Mouse (Mus musculus): ENCODE data around the gene Rpl19.
A peak's percentile ranks its signal among the peaks of the same experiment; 100 is the strongest.

Gene Rpl19

GRCm38 (mm10) chr11:98026570-98027296, at the start of gene Rpl19:
Gene Rpl19, plus strand, starts transcription at chr11:98026710.
- DNase-seq (ENCODE audit: low spot score in 2 of 2), result peak; percentile 82 to 84

DNA sequence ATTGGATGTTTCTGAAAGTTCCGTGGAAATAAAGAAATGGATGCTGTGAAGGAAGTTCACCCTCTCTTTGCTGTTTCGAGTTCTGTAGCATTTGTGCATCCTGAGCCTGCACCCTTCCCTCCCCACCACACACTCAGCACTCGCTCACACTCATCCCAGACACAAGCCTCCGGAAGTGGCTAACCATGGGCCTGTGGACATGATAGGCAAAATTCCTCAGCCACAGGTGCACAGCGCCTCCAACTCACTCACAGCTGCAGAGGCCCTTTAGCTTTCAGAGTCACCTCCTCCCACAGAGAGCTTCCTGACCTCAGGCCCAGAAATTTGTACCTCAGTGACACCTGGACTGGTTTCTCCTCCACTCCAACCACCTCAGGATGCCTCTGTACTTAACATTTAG, 48.7 kb upstream of the Rpl19 start:
- DNase-seq (ENCODE audit: low spot score in 2 of 2), result no peak

- DNase-seq (ENCODE audit: low spot score in 2 of 2), result no peak
Measured at GRCm38 (mm10) chr11:97978392-97978791, 48.1 kb upstream of the Rpl19 start.

DNA sequence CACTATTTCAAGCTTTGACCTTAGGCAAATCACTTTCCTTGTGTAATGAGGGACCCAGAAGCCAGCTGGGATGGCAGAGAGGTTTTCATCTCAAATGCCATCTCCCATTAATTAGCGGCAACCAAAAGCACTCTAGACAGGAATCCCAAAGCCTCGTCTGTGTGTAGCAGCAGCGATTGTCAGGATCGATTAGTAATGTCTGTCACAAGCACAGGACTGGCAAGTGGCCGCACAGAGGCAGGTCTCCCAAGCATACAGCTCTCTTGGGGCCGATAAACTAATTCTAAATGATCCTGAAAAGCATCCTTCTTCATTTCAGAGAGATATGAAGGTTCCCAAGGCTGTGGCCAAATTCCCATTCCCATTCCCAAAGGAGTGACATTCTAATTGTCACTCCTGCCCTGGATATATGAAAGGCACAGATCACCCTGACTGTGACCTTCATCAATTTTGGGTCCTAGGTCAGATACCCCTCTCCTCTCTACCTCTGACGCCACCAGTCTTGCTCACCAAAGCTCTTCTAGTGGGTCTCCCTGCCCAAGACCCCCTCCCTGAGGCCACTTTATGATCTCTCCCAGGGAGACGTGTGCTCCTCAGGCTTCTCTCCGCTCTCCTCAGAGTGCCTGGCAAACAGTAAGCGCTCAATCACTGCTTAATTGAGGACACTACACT, 46.5 kb upstream of the Rpl19 start:
- no peak for DNase-seq (ENCODE audit: low spot score in 2 of 2)

DNA sequence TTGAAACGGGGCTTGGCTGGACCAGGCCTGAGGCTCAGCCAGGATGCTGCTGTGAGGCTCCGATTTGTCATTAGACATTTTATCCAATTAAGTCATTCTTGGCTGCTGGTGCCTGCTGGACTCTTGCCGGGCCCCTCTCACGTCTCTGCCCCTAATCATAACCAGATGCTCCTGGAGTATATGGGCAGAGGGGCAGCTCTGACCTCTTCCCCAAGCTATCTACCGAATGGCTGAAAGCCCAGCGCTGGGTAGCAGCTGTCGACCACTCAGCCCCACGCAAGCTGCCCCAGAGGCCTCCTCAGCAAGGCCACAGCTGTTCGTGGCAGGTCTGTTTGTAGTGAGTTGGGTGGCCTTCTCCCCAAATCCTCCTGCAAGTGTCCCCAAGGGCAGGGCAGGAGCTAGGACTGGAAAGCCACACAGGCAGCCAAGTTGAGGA, 46.0 kb upstream of the Rpl19 start:
- DNase-seq (ENCODE audit: low spot score in 2 of 2), result no peak

DNA sequence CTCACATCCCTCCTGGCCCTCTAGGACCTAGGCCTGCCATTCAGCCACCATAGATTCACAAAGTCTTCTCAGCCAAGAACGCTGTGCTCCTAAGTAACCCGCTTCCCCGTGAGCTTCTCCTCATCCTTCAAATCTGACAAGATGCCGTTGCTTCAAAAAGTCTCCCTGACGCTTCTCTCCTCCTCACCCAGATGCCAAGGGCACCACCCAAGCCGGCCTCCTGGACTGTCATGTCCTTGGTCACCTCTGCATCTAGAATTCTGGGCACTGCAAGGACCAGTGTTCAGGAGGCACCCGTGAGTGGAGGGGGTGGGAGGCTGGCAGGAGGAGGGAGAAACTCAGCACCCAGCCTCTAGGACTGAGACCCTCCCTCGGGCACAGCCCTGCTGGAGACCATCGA, 43.8 kb upstream of the Rpl19 start:
- no peak for DNase-seq (ENCODE audit: low spot score in 2 of 2)

GRCm38 (mm10) chr11:97983506-97983905, 43.0 kb upstream of the Rpl19 start:
- no peak for DNase-seq (ENCODE audit: low spot score in 2 of 2)

DNA sequence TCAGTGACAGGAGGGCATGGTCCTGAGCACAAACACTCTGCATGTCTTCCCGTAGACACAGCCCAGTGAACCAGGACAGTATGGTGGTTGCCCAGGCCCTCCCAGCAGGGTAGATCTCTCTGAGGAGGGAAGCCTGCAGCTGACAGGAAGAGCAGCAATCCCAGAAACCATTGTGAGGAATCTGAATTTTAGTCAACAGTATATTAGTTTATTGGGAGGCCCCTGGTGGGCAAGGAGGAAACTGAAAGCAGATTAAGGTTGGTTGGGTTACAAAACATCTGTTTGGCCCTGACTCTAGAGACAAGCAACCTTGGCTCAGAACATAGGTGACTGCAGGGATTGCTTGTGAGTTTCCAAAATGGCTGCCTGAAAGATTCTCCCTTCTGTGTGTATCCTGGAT, 42.5 kb upstream of the Rpl19 start:
- DNase-seq (ENCODE audit: low spot score in 2 of 2), result no peak

GRCm38 (mm10) chr11:97985727-97986677, 40.5 kb upstream of the Rpl19 start, which contains the start of gene Plxdc1:
Gene Plxdc1, minus strand, starts transcription at chr11:97986444.
- DNase-seq (ENCODE audit: low spot score in 2 of 2), result no peak

GRCm38 (mm10) chr11:97986738-97987465, 39.6 kb upstream of the Rpl19 start:
- DNase-seq (ENCODE audit: low spot score in 2 of 2), result no peak

DNA sequence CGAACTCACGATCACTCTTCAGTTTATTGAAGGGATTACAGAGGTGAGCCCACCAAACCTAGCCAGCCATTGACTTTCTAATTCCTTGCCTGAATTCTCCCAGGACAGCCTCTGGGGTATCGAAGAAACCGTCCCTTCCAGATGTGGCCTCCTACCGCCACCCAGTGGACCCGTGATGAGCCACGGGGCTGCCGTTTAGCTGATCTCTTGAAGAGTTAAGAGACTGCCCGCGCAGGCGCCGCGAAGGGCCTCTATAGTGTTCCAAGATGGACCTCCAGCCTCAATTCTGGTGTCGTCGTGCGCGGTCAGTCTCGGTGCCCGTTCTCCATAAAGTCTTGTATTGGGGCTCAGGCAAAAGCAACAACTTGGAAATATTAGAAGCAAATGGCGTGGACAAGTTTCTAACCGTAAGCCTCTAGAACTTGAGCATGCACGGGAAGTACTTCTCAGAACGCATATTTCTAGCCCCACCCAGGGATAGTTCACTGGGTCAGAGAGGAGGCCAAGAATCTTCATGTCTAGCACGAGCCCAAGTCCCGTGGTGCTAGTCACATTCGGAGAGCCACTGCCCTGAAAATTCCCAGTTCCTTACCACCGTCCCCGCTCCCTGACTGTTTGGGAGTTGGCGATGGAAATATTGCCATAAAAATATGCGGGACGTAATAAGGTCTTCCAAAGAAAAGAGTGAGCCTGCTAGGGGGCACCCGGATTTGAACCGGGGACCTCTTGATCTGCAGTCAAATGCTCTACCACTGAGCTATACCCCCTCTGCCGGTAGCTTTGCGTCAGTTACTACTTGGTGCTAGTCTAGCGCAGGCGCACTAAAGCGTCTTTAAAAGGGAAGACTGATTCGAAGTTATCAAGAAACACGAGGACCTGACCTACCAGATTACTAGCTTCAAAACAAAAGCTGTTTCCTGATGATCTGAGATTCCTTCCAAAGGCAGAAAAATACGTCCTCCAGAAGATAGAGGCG, 38.7 kb upstream of the Rpl19 start:
- DNase-seq (ENCODE audit: low spot score in 2 of 2), result peak; percentile 93 to 94

- DNase-seq (ENCODE audit: low spot score in 2 of 2), result peak; percentile 84 to 87
Measured at GRCm38 (mm10) chr11:97988530-97989096, 37.9 kb upstream of the Rpl19 start.

- DNase-seq (ENCODE audit: low spot score in 2 of 2), result no peak
Measured at GRCm38 (mm10) chr11:97994539-97995100, 31.9 kb upstream of the Rpl19 start.

- no peak for DNase-seq (ENCODE audit: low spot score in 2 of 2)
Measured at GRCm38 (mm10) chr11:97995564-97996288, 30.8 kb upstream of the Rpl19 start, which contains the start of gene Arl5c. Gene Arl5c, minus strand, starts transcription at chr11:97996181.

- DNase-seq (ENCODE audit: low spot score in 2 of 2), result no peak
Measured at GRCm38 (mm10) chr11:97996691-97997090, 29.8 kb upstream of the Rpl19 start.

DNA sequence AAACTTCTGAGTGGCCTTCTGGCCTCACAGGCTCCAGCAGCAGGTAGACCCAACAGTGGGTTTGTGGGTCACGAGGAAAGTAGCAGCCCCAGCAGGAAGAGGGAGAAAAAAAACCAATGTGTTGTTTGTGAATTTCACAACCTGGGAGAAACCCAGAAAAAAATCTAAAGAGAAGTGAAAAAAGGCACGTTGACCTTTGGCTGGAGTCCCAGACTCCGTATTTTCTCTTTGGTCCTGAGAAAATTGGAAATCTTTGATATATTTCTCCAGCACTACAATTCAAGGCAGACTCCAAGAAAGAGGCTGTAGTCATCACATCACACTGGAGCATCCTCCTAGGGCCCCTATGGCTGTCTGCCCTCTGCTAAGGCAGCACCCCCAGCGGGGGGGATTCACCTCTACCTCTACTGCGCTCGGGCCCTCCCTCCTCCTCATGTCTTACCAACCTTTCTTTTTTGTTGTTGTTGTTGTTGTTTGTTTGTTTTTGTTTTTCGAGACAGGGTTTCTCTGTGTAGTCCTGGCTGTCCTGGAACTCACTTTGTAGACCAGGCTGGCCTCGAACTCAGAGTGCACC, 29.0 kb upstream of the Rpl19 start:
- DNase-seq (ENCODE audit: low spot score in 2 of 2), result no peak

- no peak for DNase-seq (ENCODE audit: low spot score in 2 of 2)
Measured at GRCm38 (mm10) chr11:97998074-97998793, 28.3 kb upstream of the Rpl19 start.

All from right cerebral cortex, postnatal 36 days (tissue).